Mouse (Mus musculus): ENCODE data around the gene Gm45785. TPM values are rescaled to one million over a fixed set of nuclear protein-coding genes. Genes with fewer than 3 reads are reported as not detected.
A peak's percentile ranks its signal among the peaks of the same experiment; 100 is the strongest.

Gene Gm45785
- polyA plus RNA-seq, 1 experiment: not detected

GRCm38 (mm10) chr7:140820173-140820572 lies 36.0 kb downstream of the Gm45785 start:
- TF ChIP-seq CTCF (IDR thresholded peaks at IDR 0.05; ENCODE audit: low read depth, low read length) (no peak), POLR2A (IDR thresholded peaks at IDR 0.05; ENCODE audit: insufficient read depth, low read length) (no peak), EP300 (IDR thresholded peaks at IDR 0.05; ENCODE audit: insufficient read depth, low read depth, low read length) (no peak)
- Histone ChIP-seq H3K4me3 (ENCODE audit: low read depth, low read length) (no peak overlapping the region), H3K27me3 (ENCODE audit: control insufficient read depth, insufficient read depth, low read length, poor library complexity, severe bottlenecking) (no peaks in the 10 kb centered on the region), H3K9ac (ENCODE audit: low read depth, poor library complexity, severe bottlenecking) (no peak overlapping the region), H3K4me1 (ENCODE audit: control insufficient read depth, insufficient read depth, low read length) (peaks cover 1% of the 10 kb centered on the region), H3K9me3 (replicated peaks; ENCODE audit: control insufficient read depth, insufficient read depth, low read length, poor library complexity, severe bottlenecking) (no peaks in the 10 kb centered on the region), H3K27ac (ENCODE audit: insufficient read depth, low read length) (no peak overlapping the region), H3K36me3 (ENCODE audit: control insufficient read depth, insufficient read depth, low read length, poor library complexity, severe bottlenecking) (peaks cover 10% of the 10 kb centered on the region)

GRCm38 (mm10) chr7:140812850-140813249 lies 43.3 kb downstream of the Gm45785 start:
- H3K36me3 ChIP-seq (ENCODE audit: control insufficient read depth, insufficient read depth, low read length, poor library complexity, severe bottlenecking): peaks cover 31% of the 10 kb centered on the region
- no peaks in the 10 kb centered on the region for H3K27me3 ChIP-seq (ENCODE audit: control insufficient read depth, insufficient read depth, low read length, poor library complexity, severe bottlenecking)
- TF ChIP-seq CTCF (IDR thresholded peaks at IDR 0.05; ENCODE audit: low read depth, low read length): no peak
- TF ChIP-seq POLR2A (IDR thresholded peaks at IDR 0.05; ENCODE audit: insufficient read depth, low read length): no peak
- no peak for TF ChIP-seq EP300 (IDR thresholded peaks at IDR 0.05; ENCODE audit: insufficient read depth, low read depth, low read length)
- no peak overlapping the region for H3K9ac ChIP-seq (ENCODE audit: low read depth, poor library complexity, severe bottlenecking)
- no peaks in the 10 kb centered on the region for H3K4me1 ChIP-seq (ENCODE audit: control insufficient read depth, insufficient read depth, low read length)
- no peaks in the 10 kb centered on the region for H3K9me3 ChIP-seq (replicated peaks; ENCODE audit: control insufficient read depth, insufficient read depth, low read length, poor library complexity, severe bottlenecking)
- no peak overlapping the region for H3K4me3 ChIP-seq (ENCODE audit: low read depth, low read length)
- H3K27ac ChIP-seq (ENCODE audit: insufficient read depth, low read length): no peak overlapping the region

GRCm38 (mm10) chr7:140811714-140812113 lies 44.4 kb downstream of the Gm45785 start:
- TF ChIP-seq POLR2A (IDR thresholded peaks at IDR 0.05; ENCODE audit: insufficient read depth, low read length): no peak
- no peak for TF ChIP-seq EP300 (IDR thresholded peaks at IDR 0.05; ENCODE audit: insufficient read depth, low read depth, low read length)
- TF ChIP-seq CTCF (IDR thresholded peaks at IDR 0.05; ENCODE audit: low read depth, low read length): no peak
- no peak overlapping the region for H3K27ac ChIP-seq (ENCODE audit: insufficient read depth, low read length)
- peaks cover 26% of the 10 kb centered on the region for H3K36me3 ChIP-seq (ENCODE audit: control insufficient read depth, insufficient read depth, low read length, poor library complexity, severe bottlenecking)
- no peak overlapping the region for H3K4me3 ChIP-seq (ENCODE audit: low read depth, low read length)
- no peaks in the 10 kb centered on the region for H3K9me3 ChIP-seq (replicated peaks; ENCODE audit: control insufficient read depth, insufficient read depth, low read length, poor library complexity, severe bottlenecking)
- H3K27me3 ChIP-seq (ENCODE audit: control insufficient read depth, insufficient read depth, low read length, poor library complexity, severe bottlenecking): no peaks in the 10 kb centered on the region
- no peak overlapping the region for H3K9ac ChIP-seq (ENCODE audit: low read depth, poor library complexity, severe bottlenecking)
- H3K4me1 ChIP-seq (ENCODE audit: control insufficient read depth, insufficient read depth, low read length): no peaks in the 10 kb centered on the region

DNA sequence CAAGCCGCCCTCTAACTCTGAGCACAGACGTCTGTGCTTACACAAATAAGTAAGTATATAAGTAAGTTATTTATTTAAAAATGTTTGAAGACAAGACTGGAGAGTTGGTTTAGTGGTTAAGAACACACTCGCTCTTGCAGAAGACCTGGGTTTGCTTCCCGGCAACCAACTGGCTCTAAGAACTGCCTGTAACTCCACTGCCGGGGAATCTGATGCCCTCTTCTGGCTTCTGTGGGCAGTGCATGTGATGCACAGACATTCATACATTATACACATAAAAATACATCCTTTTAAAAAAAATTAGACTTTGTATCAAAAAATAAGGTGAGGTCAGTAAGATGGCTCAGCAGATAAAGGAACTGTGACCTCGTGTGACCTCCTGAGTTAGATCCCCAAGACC lies 45.6 kb downstream of the Gm45785 start:
- Histone ChIP-seq H3K9me3 (replicated peaks; ENCODE audit: control insufficient read depth, insufficient read depth, low read length, poor library complexity, severe bottlenecking) (no peaks in the 10 kb centered on the region), H3K4me3 (ENCODE audit: low read depth, low read length) (no peak overlapping the region), H3K27me3 (ENCODE audit: control insufficient read depth, insufficient read depth, low read length, poor library complexity, severe bottlenecking) (no peaks in the 10 kb centered on the region), H3K9ac (ENCODE audit: low read depth, poor library complexity, severe bottlenecking) (no peak overlapping the region), H3K4me1 (ENCODE audit: control insufficient read depth, insufficient read depth, low read length) (no peaks in the 10 kb centered on the region), H3K36me3 (ENCODE audit: control insufficient read depth, insufficient read depth, low read length, poor library complexity, severe bottlenecking) (peaks cover 26% of the 10 kb centered on the region), H3K27ac (ENCODE audit: insufficient read depth, low read length) (no peak overlapping the region)
- TF ChIP-seq POLR2A (IDR thresholded peaks at IDR 0.05; ENCODE audit: insufficient read depth, low read length) (no peak), EP300 (IDR thresholded peaks at IDR 0.05; ENCODE audit: insufficient read depth, low read depth, low read length) (no peak), CTCF (IDR thresholded peaks at IDR 0.05; ENCODE audit: low read depth, low read length) (peak; percentile 62)

GRCm38 (mm10) chr7:140805704-140806103 lies 50.4 kb downstream of the Gm45785 start:
- Histone ChIP-seq H3K9me3 (replicated peaks; ENCODE audit: control insufficient read depth, insufficient read depth, low read length, poor library complexity, severe bottlenecking) (no peaks in the 10 kb centered on the region), H3K4me3 (ENCODE audit: low read depth, low read length) (no peak overlapping the region), H3K36me3 (ENCODE audit: control insufficient read depth, insufficient read depth, low read length, poor library complexity, severe bottlenecking) (peaks cover under 1% of the 10 kb centered on the region), H3K4me1 (ENCODE audit: control insufficient read depth, insufficient read depth, low read length) (no peaks in the 10 kb centered on the region), H3K9ac (ENCODE audit: low read depth, poor library complexity, severe bottlenecking) (no peak overlapping the region), H3K27me3 (ENCODE audit: control insufficient read depth, insufficient read depth, low read length, poor library complexity, severe bottlenecking) (no peaks in the 10 kb centered on the region), H3K27ac (ENCODE audit: insufficient read depth, low read length) (no peak overlapping the region)
- TF ChIP-seq CTCF (IDR thresholded peaks at IDR 0.05; ENCODE audit: low read depth, low read length) (peak; percentile 87), POLR2A (IDR thresholded peaks at IDR 0.05; ENCODE audit: insufficient read depth, low read length) (no peak)

- no peak overlapping the region for H3K4me3 ChIP-seq (ENCODE audit: low read depth, low read length)
- TF ChIP-seq POLR2A (IDR thresholded peaks at IDR 0.05; ENCODE audit: insufficient read depth, low read length) (no peak), CTCF (IDR thresholded peaks at IDR 0.05; ENCODE audit: low read depth, low read length) (no peak), EP300 (IDR thresholded peaks at IDR 0.05; ENCODE audit: insufficient read depth, low read depth, low read length) (no peak)
Observed at GRCm38 (mm10) chr7:140802629-140803028, 53.5 kb downstream of the Gm45785 start.

More at GRCm38 (mm10) chr7:140802629-140803028, 53.5 kb downstream of the Gm45785 start:
- Histone ChIP-seq H3K9ac (ENCODE audit: low read depth, poor library complexity, severe bottlenecking) (no peak overlapping the region), H3K27me3 (ENCODE audit: control insufficient read depth, insufficient read depth, low read length, poor library complexity, severe bottlenecking) (no peaks in the 10 kb centered on the region), H3K27ac (ENCODE audit: insufficient read depth, low read length) (no peak overlapping the region), H3K36me3 (ENCODE audit: control insufficient read depth, insufficient read depth, low read length, poor library complexity, severe bottlenecking) (no peaks in the 10 kb centered on the region), H3K4me1 (ENCODE audit: control insufficient read depth, insufficient read depth, low read length) (no peaks in the 10 kb centered on the region), H3K9me3 (replicated peaks; ENCODE audit: control insufficient read depth, insufficient read depth, low read length, poor library complexity, severe bottlenecking) (no peaks in the 10 kb centered on the region)
